Mouse (Mus musculus): ENCODE measurements around the gene Clasrp.

Clasrp gene

DNA sequence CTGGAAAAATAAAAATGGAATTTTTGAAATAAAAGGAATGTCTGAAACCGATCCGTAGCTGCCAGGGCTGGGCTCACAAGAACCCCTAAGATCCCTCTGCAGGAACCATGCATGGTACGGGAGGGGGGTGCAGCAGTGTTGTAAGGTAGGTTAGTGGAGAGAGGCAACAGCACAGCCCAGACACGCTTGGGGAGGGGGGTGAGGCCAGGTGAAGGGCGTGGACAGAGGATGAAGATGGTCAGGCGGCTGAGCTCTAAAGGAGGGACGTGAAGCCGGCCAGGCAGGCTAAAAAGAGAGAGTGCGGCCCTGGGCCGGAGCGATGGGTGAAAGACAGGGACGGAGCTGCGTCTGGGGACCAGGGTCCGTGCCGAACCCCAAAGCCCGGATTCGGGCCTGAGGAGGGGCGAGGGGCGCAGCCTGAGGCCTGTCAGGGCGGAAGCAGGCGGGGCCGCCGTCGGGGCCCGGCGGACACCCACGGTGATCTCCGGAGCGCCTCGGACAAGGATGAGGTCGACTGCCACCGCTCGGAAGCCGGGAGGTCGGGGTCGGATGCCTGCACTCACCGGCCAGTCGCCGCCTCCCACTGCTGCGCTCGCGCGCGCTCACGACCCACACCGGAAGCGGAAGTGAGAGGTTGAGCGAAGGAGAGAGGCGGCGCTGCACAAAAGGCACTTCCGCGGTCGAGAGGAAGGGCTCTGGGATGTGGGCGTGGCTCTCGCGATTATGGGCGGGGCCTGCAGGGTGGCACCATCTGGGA lies at the start of gene Clasrp:
Gene Clasrp (minus strand): TSS at position 638 of the 757 bp plus-strand sequence.
- DNase-seq (ENCODE audit: low spot score) = peak; percentile 97

- no peak for DNase-seq (ENCODE audit: low spot score)
Measured at GRCm38 (mm10) chr7:19652614-19653013, 48.3 kb upstream of the Clasrp start.

GRCm38 (mm10) chr7:19651063-19651786 lies 46.9 kb upstream of the Clasrp start:
- DNase-seq (ENCODE audit: low spot score) = no peak

DNA sequence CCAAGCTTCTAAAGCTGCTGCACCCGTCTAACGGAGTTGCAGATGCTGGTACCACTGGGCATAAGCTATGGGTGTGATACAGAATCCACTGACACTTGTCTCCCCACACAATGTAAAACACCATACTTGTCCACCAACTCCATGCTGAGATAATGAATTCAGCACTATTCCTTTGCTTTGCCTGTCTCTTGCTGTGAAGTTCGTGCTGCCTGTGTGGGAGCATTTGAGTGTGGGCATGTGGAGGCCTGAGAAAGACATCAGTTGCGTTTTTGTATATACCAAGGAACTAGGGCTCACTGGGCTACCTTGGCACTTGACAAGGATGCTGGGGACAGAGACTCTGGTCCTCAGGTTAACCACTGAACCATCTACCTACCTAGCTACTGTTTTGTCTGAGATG lies 36.9 kb upstream of the Clasrp start:
- no peak for DNase-seq (ENCODE audit: low spot score)

GRCm38 (mm10) chr7:19635074-19635827 lies 31.0 kb upstream of the Clasrp start:
- no peak for DNase-seq (ENCODE audit: low spot score)

DNA sequence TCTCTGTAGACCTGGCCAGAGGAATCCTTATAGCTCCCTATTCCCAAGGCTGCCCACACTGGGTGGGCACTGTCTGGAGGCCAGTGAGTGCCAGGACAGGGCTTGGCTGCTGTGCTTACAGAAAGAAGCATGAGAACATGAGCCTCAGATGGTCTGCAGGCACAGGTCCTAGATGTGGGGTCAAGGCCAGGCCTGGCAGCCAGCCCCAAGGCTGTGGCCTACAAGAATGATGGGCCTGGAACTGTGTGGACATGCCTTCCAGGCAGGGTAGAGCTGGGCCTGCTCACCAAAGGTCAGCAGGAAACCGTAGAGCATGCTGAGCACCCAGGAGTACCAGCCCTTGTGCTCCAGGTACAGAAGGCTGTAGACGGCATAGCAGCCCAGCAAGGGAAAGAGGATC lies 30.3 kb upstream of the Clasrp start:
- no peak for DNase-seq (ENCODE audit: low spot score)

- no peak for DNase-seq (ENCODE audit: low spot score)
Measured at GRCm38 (mm10) chr7:19633855-19634254, 29.6 kb upstream of the Clasrp start.

GRCm38 (mm10) chr7:19633197-19633596 lies 28.9 kb upstream of the Clasrp start:
- DNase-seq (ENCODE audit: low spot score) = no peak

GRCm38 (mm10) chr7:19632720-19633119 lies 28.4 kb upstream of the Clasrp start:
- DNase-seq (ENCODE audit: low spot score) = no peak

GRCm38 (mm10) chr7:19632275-19632674 lies 28.0 kb upstream of the Clasrp start:
- no peak for DNase-seq (ENCODE audit: low spot score)

- DNase-seq (ENCODE audit: low spot score) = peak; percentile 95
Measured at GRCm38 (mm10) chr7:19629361-19629734, 25.1 kb upstream of the Clasrp start, which contains the start of gene Relb. TSS of gene Relb (minus strand) at chr7:19629438.

DNA sequence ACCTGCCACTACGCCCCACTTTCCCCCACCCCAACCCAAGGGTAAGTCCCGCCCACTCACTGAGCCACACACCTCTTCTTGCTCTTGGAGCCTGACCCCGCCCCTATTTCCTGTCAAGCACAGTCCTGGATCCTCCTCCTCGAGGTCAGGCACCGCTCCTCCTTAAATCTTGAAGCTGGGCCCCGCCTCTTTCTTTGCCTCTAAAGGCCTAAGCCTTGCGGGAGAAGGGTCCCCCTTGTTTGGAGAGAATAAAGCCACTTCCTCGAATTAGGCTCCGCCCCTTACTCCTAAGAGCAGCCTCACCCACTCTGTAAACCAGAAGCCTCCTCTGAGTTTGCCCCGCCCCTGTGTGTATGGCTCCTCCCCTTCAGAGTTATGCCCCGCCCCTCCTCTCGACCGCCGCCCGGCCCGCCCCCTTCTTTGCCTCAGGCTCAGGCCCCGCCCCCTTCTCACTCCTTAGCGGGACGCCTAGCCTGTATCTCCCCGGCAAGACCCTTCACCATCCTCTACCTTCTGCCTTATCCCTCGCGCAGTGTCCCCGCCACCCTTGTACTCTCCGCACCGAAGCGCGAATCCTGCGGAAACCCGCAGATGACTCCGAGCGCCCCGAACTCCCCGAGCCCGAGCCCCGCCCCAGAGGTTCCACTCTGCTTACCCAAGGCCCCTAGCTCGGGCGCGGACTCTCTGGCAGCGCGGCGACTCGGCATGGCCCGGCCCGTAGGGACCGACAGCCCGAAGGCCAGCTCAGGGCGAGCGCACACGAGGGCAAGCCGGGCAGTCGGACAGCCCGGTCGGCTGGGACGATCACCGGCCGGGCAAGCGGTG lies 24.5 kb upstream of the Clasrp start:
- peak; percentile 95 for DNase-seq (ENCODE audit: low spot score)

DNA sequence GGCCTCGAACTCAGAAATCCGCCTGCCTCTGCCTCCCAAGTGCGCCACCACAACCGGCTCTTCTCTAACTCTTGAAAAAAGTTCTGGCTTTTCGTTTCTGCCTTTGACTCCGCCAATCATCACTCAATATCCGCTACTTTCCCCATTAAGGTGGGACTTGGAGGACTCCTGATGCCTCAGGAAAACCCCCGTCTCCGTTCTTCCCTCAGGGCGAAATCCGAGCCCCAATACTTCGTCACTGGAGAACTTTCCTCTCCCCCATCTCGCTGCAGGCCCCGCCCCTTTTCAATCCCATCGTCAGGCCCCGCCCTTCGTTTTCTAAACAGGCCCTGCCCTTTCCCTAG lies 23.9 kb upstream of the Clasrp start:
- DNase-seq (ENCODE audit: low spot score) = no peak

DNA sequence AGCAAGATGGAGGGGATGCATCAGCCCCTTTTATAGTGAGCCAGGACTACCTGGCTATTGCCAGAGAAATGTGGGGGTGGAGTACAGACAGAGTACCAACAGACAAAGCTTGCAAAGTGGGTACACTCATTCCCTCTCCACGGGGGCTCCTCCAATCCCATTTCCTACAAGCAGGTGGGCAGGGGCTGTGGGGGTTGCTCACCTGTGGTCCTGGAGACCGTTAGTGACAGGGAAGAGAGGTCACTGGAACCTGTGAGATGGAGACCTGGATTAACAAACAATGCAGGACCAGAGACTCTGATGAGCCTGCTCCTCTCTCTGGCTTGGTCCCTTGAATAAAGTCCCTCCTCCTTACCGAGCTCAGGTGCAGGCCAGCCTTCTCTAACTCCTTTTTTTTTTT lies 23.4 kb upstream of the Clasrp start:
- no peak for DNase-seq (ENCODE audit: low spot score)

GRCm38 (mm10) chr7:19623433-19623832 lies 19.1 kb upstream of the Clasrp start:
- DNase-seq (ENCODE audit: low spot score) = no peak

GRCm38 (mm10) chr7:19622241-19622640 lies 18.0 kb upstream of the Clasrp start:
- no peak for DNase-seq (ENCODE audit: low spot score)

GRCm38 (mm10) chr7:19620811-19621210 lies 16.5 kb upstream of the Clasrp start:
- DNase-seq (ENCODE audit: low spot score) = no peak

GRCm38 (mm10) chr7:19619004-19619801 lies 14.9 kb upstream of the Clasrp start:
- peak; percentile 64 for DNase-seq (ENCODE audit: low spot score)

- no peak for DNase-seq (ENCODE audit: low spot score)
Measured at GRCm38 (mm10) chr7:19615036-19615577, 10.8 kb upstream of the Clasrp start.

DNA sequence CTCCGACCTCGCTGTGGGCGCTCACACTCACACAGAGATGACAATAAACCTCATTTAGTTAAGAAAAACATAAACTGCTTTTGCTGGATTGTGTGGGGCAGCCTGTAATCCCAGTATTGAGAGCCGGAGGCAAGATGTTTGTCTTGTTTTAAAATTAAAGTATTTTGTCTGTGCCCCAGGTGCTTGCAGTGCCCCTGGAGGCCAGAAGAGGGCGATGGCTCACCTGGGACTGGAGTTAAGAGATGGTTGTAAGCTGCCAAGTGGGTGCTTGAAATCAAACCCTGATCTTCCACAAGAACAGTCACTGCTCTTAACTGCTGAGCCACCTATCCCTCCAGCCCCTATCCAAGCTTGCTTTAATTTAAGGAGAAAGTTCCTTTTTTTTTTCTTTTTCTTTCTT lies 6.7 kb upstream of the Clasrp start:
- no peak for DNase-seq (ENCODE audit: low spot score)

Data from urinary bladder, postnatal 25 days (tissue).